Mouse (Mus musculus) spleen, adult 2 months (tissue): ENCODE measurements around the gene Mbd6. TPM values are rescaled to one million over a fixed set of nuclear protein-coding genes. Genes with fewer than 3 reads are reported as not detected.

Source experiments
- DNase-seq, 2 experiments: peaks; one replicate each; pipeline versions ENCODE4 v3.0.0 to v3.0.0-alpha.2; 2012 to 2021; ENCODE audit warnings: low spot score in 2 of 2, low read depth in 1 of 2
- H3K27ac ChIP-seq: fragments of 200-500 bp; 2 replicates; pipeline ENCODE4 v1.5.1; 2012; ENCODE audit warnings: low read length, inconsistent platforms; ENCODE audit not compliant: insufficient read depth
- H3K27me3 ChIP-seq: fragments of 200-500 bp; 2 replicates; pipeline ENCODE4 v1.6.1; 2012; ENCODE audit warnings: mild to moderate bottlenecking, moderate library complexity, low read length, inconsistent platforms; ENCODE audit not compliant: control insufficient read depth, insufficient read depth
- H3K36me3 ChIP-seq: fragments of 200-500 bp; 2 replicates; pipeline ENCODE4 v1.6.1; 2012; ENCODE audit warnings: mild to moderate bottlenecking, low read length, inconsistent platforms; ENCODE audit not compliant: control insufficient read depth, insufficient read depth
- H3K4me1 ChIP-seq: fragments of 200-500 bp; 2 replicates; pipeline ENCODE4 v1.6.1; 2011; ENCODE audit warnings: inconsistent platforms; ENCODE audit not compliant: control insufficient read depth, insufficient read depth, insufficient read length
- H3K4me3 ChIP-seq: fragments of 200-500 bp; 2 replicates; pipeline ENCODE4 v1.5.1; 2011; ENCODE audit warnings: mild to moderate bottlenecking, inconsistent platforms; ENCODE audit not compliant: insufficient read depth, insufficient read length; ENCODE audit errors: extremely low read depth
- CTCF ChIP-seq: fragments of 200-500 bp; IDR thresholded peaks from 2 replicates; pipeline ENCODE4 v1.5.1; 2011; ENCODE audit warnings: mild to moderate bottlenecking, inconsistent platforms; ENCODE audit not compliant: insufficient read depth, insufficient read length, insufficient replicate concordance; ENCODE audit errors: extremely low read depth
- POLR2A ChIP-seq: fragments of 200-500 bp; IDR thresholded peaks from 2 replicates; pipeline ENCODE4 v1.6.1; 2011; ENCODE audit warnings: low read depth, low read length, inconsistent platforms
- WGBS: fragments of 180-500 bp; shearing (Covaris S2); methylation state at CpG from one replicate; pipeline ENCODE4 v1.1.7; 2018; 5-methylcytosine and 5-hydroxymethylcytosine counted together
- polyA plus RNA-seq: library from polyadenylated mRNA; depleted of rRNA; stranded (reverse); fragments of >200 nt; gene quantifications from 2 replicates; pipeline ENCODE4 v1.2.3, GENCODE M21; 2012

Gene Mbd6
- polyA plus RNA-seq, 1 experiment, result 55.8 TPM

- peaks cover 12% of the 10 kb centered on the region for H3K4me1 ChIP-seq
- no peaks in the 10 kb centered on the region for H3K27me3 ChIP-seq
- TF ChIP-seq CTCF, result no peak
- no peak for TF ChIP-seq POLR2A
- peaks cover 33% of the 10 kb centered on the region for H3K36me3 ChIP-seq
- DNase-seq, result no peak
- no peak overlapping the region for H3K4me3 ChIP-seq
- no peak overlapping the region for H3K27ac ChIP-seq
- WGBS, result 84% methylated on average over 7 of the region's 7 CpGs
Measured at GRCm38 (mm10) chr10:127330212-127330611, 41.4 kb upstream of the Mbd6 start.

DNA sequence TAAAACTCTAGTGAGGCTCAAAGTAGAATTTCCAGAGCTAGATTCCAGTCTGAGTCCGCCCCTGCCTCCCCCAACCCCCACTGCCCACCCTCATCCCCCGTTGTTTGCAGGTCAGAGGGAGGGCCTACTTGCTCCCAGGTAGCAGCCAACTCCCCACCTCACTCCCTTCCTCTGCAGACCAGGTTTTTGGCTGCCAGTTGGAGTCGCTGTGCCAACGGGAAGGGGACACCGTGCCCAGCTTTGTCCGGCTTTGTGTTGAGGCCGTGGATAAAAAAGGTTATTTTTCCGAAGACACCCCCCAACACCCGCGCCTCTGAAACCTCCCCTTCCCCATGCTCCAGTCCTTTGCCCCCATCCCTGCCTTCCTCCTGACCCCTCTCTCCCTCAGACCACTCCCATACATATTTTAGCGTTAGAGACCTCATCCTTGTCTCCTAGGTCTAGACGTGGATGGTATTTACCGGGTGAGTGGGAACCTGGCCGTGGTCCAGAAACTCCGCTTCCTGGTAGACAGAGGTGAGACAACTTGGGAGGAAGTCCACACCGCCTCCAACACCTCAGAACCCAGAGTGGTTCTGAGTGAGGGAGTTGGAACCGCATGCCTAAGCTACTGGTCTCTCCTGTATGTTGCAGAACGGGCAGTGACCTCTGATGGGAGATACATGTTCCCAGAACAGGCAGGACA lies 38.8 kb upstream of the Mbd6 start:
- Histone ChIP-seq H3K4me3 (no peak overlapping the region), H3K4me1 (peaks cover 21% of the 10 kb centered on the region), H3K36me3 (peaks cover 33% of the 10 kb centered on the region), H3K27me3 (no peaks in the 10 kb centered on the region), H3K27ac (no peak overlapping the region)
- 84% methylated on average over 18 of the region's 18 CpGs for WGBS
- no peak for DNase-seq
- TF ChIP-seq CTCF, result no peak
- no peak for TF ChIP-seq POLR2A

- TF ChIP-seq CTCF, result no peak
- TF ChIP-seq POLR2A, result no peak
- WGBS, result 84% methylated on average over 29 of the region's 29 CpGs
- Histone ChIP-seq H3K27ac (no peak overlapping the region; the same call in 1 of the 2 replicates), H3K27me3 (no peaks in the 10 kb centered on the region), H3K36me3 (peaks cover 33% of the 10 kb centered on the region), H3K4me1 (peaks cover 28% of the 10 kb centered on the region), H3K4me3 (no peak overlapping the region; the same call in 1 of the 2 replicates)
- no peak for DNase-seq
Measured at GRCm38 (mm10) chr10:127326828-127327227, 38.0 kb upstream of the Mbd6 start.

DNA sequence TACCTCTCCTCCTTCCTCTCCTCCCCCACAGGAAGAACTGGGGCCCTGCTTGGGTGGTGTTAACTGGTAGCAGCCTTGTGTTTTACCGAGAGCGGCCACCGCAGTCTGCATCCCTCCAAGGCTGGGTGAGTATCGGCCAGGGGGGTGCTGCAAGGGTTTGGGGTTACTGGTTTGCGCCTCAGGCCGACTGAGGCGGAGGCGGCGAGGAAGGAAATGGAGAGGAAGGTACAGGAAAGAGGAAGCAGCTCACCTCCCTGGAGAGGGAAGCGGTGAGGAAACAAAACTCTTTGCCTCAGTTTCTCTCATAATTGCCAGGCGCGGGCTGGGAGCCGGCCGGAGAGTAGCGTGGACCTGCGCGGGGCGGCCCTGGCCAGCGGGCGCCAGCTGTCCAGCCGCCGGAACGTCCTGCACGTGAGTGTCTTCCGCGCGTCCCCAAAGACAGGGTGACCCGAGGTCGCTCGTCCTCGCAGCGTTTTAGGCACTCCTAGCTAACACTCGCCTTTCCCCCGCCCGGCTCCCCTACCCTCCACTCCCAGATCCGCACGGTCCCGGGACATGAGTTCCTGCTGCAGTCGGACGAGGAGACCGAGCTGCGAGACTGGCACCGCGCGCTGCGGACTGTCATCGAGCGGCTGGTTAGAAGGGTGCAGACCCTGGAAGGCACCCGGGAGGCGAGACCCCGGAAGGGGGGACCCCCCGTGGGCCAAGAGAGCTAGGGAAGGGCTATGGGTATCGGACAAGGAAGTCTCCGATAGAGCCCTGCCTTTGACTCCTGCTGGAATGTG lies 37.4 kb upstream of the Mbd6 start:
- peaks cover 33% of the 10 kb centered on the region for H3K4me1 ChIP-seq
- TF ChIP-seq POLR2A, result no peak
- H3K27ac ChIP-seq, result peak overlapping the region; percentile 50
- WGBS, result 36% methylated on average over 54 of the region's 54 CpGs
- peak in 1 of 2 experiments; percentile 45 for DNase-seq
- H3K4me3 ChIP-seq, result peak overlapping the region; percentile 38
- H3K27me3 ChIP-seq, result no peaks in the 10 kb centered on the region
- H3K36me3 ChIP-seq, result peaks cover 33% of the 10 kb centered on the region

DNA sequence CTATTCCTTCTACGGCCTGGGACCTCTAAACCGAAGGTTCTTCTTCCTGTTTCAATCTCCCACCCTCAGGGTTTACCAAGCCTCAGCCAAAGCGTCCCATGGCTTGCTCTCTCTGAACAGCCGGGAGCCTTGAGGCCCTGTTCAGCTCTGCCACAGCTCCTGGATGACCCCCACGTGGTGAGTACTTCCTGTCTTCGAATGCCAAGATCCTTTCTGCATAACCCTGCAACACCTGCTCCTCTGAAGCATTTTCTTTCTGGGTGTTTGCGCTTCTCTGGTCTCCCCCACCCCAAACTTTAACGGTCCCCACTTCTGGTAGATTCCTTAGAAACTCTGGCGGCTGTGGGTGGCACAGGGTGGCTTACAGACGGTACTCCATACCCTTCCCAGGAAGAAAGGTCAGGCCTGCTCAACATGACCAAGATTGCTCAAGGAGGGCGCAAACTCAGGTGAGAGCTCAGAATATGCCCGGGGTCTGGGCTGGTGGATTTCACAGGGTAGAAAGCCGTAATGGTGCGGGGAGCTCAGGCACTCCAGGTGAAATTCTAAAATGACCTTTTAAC lies 36.7 kb upstream of the Mbd6 start:
- H3K4me1 ChIP-seq, result peaks cover 40% of the 10 kb centered on the region
- WGBS, result 15% methylated on average over 14 of the region's 14 CpGs
- H3K4me3 ChIP-seq, result peak overlapping the region; percentile 38
- H3K36me3 ChIP-seq, result peaks cover 33% of the 10 kb centered on the region
- H3K27me3 ChIP-seq, result no peaks in the 10 kb centered on the region
- TF ChIP-seq CTCF (no peak), POLR2A (no peak)
- DNase-seq, result no peak
- peak overlapping the region; percentile 50 for H3K27ac ChIP-seq

GRCm38 (mm10) chr10:127324495-127324894 lies 35.7 kb upstream of the Mbd6 start:
- H3K4me1 ChIP-seq, result peaks cover 40% of the 10 kb centered on the region
- H3K27me3 ChIP-seq, result no peaks in the 10 kb centered on the region
- peak; percentile 86 to 89 for DNase-seq
- H3K4me3 ChIP-seq, result peak overlapping the region; percentile 60; the same call in 1 of the 2 replicates
- TF ChIP-seq CTCF (peak; percentile 39; the same call in 1 of the 2 replicates), POLR2A (no peak)
- peak overlapping the region; percentile 84 for H3K27ac ChIP-seq
- peaks cover 27% of the 10 kb centered on the region for H3K36me3 ChIP-seq
- WGBS, result 4% methylated on average over 7 of the region's 7 CpGs
